Mouse (Mus musculus): ENCODE measurements around the gene Gm17727.

DNA sequence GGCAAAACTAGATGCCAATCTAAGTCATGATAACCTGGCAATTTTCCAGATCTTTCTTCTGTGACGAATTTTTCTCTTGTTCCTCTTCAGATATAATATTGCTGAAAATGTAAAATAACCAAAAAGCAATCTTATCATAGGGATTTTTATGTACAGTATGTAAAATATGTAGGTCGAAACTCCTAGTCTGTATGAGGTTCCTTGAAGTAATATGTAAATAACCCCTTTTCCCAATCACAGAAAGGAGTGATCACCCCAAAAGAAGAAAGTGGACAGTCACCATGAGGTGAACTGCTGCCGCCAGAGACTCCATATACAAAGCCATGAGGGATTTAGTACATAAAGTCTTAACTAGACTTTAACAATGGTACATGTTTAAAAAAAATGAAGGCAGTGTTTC lies at the start of gene Gm17727:
- TF ChIP-seq MYOG (IDR thresholded peaks at IDR 0.05; ENCODE audit: control insufficient read depth in 1 of 3, insufficient read depth in 1 of 3, insufficient read length in 2 of 3, low read depth in 2 of 3) (no peak), POLR2AphosphoS2 (IDR thresholded peaks at IDR 0.05; ENCODE audit: insufficient read length, low read depth) (no peak), MAX (IDR thresholded peaks at IDR 0.05; ENCODE audit: low read depth) (no peak), MYOD1 (IDR thresholded peaks at IDR 0.05; ENCODE audit: control insufficient read depth in 1 of 3, insufficient read length in 2 of 3, low read depth in 2 of 3) (no peak), POLR2A (IDR thresholded peaks at IDR 0.05; ENCODE audit: insufficient read length, low read depth) (no peak), TCF12 (IDR thresholded peaks at IDR 0.05; ENCODE audit: insufficient read depth, poor library complexity, severe bottlenecking) (no peak), E2F4 (IDR thresholded peaks at IDR 0.05; ENCODE audit: insufficient read depth) (no peak), REST (IDR thresholded peaks at IDR 0.05; ENCODE audit: insufficient read depth, insufficient read length) (no peak), USF1 (IDR thresholded peaks at IDR 0.05; ENCODE audit: low read depth) (no peak), CEBPB (IDR thresholded peaks at IDR 0.05; ENCODE audit: insufficient read depth, poor library complexity, severe bottlenecking) (no peak)
